Comparison of ENCODE assay signal across 14 mouse cellular contexts in genomic region chr4:104218765-104219164, GRCm38 (mm10).
DNase-seq lines count a peak whose midpoint lies in the region; ATAC-seq and TF ChIP-seq lines count a peak whose summit lies in the region.
"Had no signal": no experiment of that assay in that cellular context is flagged by ENCODE, and none has a peak within 500 bp of the region (broad histone marks: within the 10 kb centered on the region; RNA-seq: fewer than 3 reads in every experiment).

No protein-coding gene starts in this region.

- no peak overlapping the region for H3K27ac ChIP-seq in intestine, embryonic 15.5 days
- H3K27ac ChIP-seq in intestine, postnatal 0 days (ENCODE audit: low read depth, low read length) = no peak overlapping the region
- H3K27ac ChIP-seq in midbrain, embryonic 14.5 days (replicated peaks; ENCODE audit: low read depth, low read length) = peak overlapping the region; percentile 34; the same call in 1 of the 2 replicates
- no peak overlapping the region for H3K27ac ChIP-seq in midbrain, embryonic 16.5 days (ENCODE audit: low read length)
- peak overlapping the region; percentile 36; the same call in 1 of the 2 replicates for H3K27ac ChIP-seq in liver, embryonic 16.5 days (ENCODE audit: low read length)
- H3K27ac ChIP-seq: gastrocnemius, adult 2 months; layer of hippocampus, adult 2 months; lung, embryonic 15.5 days had no signal

- H3K4me1 ChIP-seq in intestine, embryonic 15.5 days (replicated peaks) = no peaks in the 10 kb centered on the region
- H3K4me1 ChIP-seq in intestine, postnatal 0 days (replicated peaks; ENCODE audit: control insufficient read depth, insufficient read depth, low read length) = no peaks in the 10 kb centered on the region
- peaks cover 20% of the 10 kb centered on the region for H3K4me1 ChIP-seq in midbrain, embryonic 14.5 days (ENCODE audit: control insufficient read depth, insufficient read depth, low read length)
- peaks cover 26% of the 10 kb centered on the region for H3K4me1 ChIP-seq in midbrain, embryonic 16.5 days (ENCODE audit: control insufficient read depth, insufficient read depth, low read length)
- H3K4me1 ChIP-seq in liver, embryonic 16.5 days (ENCODE audit: control insufficient read depth, low read depth, low read length) = no peaks in the 10 kb centered on the region
- H3K4me1 ChIP-seq: lung, embryonic 15.5 days had no signal

- no peak for TF ChIP-seq CTCF in intestine, postnatal 0 days (IDR thresholded peaks at IDR 0.05; ENCODE audit: low read depth)

- H3K9me3 ChIP-seq in intestine, embryonic 15.5 days = no peaks in the 10 kb centered on the region
- H3K9me3 ChIP-seq in intestine, postnatal 0 days (ENCODE audit: control insufficient read depth) = no peaks in the 10 kb centered on the region
- no peaks in the 10 kb centered on the region for H3K9me3 ChIP-seq in midbrain, embryonic 14.5 days (ENCODE audit: control insufficient read depth, low read length)
- H3K9me3 ChIP-seq in midbrain, embryonic 16.5 days (replicated peaks; ENCODE audit: control insufficient read depth, low read length, poor library complexity, severe bottlenecking) = no peaks in the 10 kb centered on the region
- H3K9me3 ChIP-seq in liver, embryonic 16.5 days (replicated peaks; ENCODE audit: control insufficient read depth, low read length) = no peaks in the 10 kb centered on the region
- H3K9me3 ChIP-seq: lung, embryonic 15.5 days had no signal

- H3K36me3 ChIP-seq in intestine, embryonic 15.5 days = no peaks in the 10 kb centered on the region
- no peaks in the 10 kb centered on the region for H3K36me3 ChIP-seq in intestine, postnatal 0 days (ENCODE audit: control insufficient read depth, insufficient read depth)
- no peaks in the 10 kb centered on the region for H3K36me3 ChIP-seq in midbrain, embryonic 14.5 days (ENCODE audit: control insufficient read depth, insufficient read depth, low read length)
- no peaks in the 10 kb centered on the region for H3K36me3 ChIP-seq in midbrain, embryonic 16.5 days (ENCODE audit: control insufficient read depth, insufficient read depth, low read length)
- no peaks in the 10 kb centered on the region for H3K36me3 ChIP-seq in liver, embryonic 16.5 days (ENCODE audit: control insufficient read depth, insufficient read depth)
- H3K36me3 ChIP-seq: lung, embryonic 15.5 days had no signal

- H3K4me2 ChIP-seq in intestine, embryonic 15.5 days (replicated peaks) = no peak overlapping the region
- H3K4me2 ChIP-seq in intestine, postnatal 0 days (replicated peaks; ENCODE audit: low read depth) = no peak overlapping the region
- H3K4me2 ChIP-seq in midbrain, embryonic 14.5 days (ENCODE audit: low read length) = no peak overlapping the region
- H3K4me2 ChIP-seq in midbrain, embryonic 16.5 days (ENCODE audit: low read length) = no peak overlapping the region
- no peak overlapping the region for H3K4me2 ChIP-seq in liver, embryonic 16.5 days (ENCODE audit: low read depth, low read length)
- H3K4me2 ChIP-seq: heart, embryonic 11.5 days; lung, embryonic 15.5 days had no signal

- 57% methylated on average over 6 of the region's 6 CpGs for WGBS in intestine, embryonic 15.5 days
- WGBS in intestine, postnatal 0 days = 44% methylated on average over 6 of the region's 6 CpGs
- WGBS in midbrain, embryonic 14.5 days = 64% methylated on average over 6 of the region's 6 CpGs
- WGBS in midbrain, embryonic 16.5 days = 63% methylated on average over 6 of the region's 6 CpGs
- WGBS in liver, embryonic 16.5 days (ENCODE audit: insufficient replicate concordance) = 50% methylated on average over 6 of the region's 6 CpGs

- no peak overlapping the region for H3K9ac ChIP-seq in intestine, embryonic 15.5 days
- no peak overlapping the region for H3K9ac ChIP-seq in intestine, postnatal 0 days (ENCODE audit: low read depth, low read length)
- no peak overlapping the region for H3K9ac ChIP-seq in midbrain, embryonic 14.5 days (replicated peaks; ENCODE audit: low read length)
- H3K9ac ChIP-seq in midbrain, embryonic 16.5 days (ENCODE audit: low read depth, low read length) = no peak overlapping the region
- H3K9ac ChIP-seq in liver, embryonic 16.5 days (ENCODE audit: low read depth, low read length) = no peak overlapping the region
- H3K9ac ChIP-seq: lung, embryonic 15.5 days had no signal

- DNase-seq in midbrain, embryonic 14.5 days = no peak
- peak; percentile 73 for DNase-seq in kidney, adult 9 months
- DNase-seq in thymus, postnatal 36 days = no peak
- DNase-seq: cerebellum, adult 18-20 months; gastrocnemius, adult 2 months; retina, postnatal 1 day; spleen, adult 18-20 months had no signal

- 0 out of 2 replicates have a peak, but pooled peaks have one; percentile 34 for ATAC-seq in intestine, embryonic 15.5 days
- ATAC-seq in intestine, postnatal 0 days = no peak
- ATAC-seq in midbrain, embryonic 14.5 days (ENCODE audit: low FRiP score, low TSS enrichment) = no peak
- ATAC-seq in midbrain, embryonic 16.5 days = no peak
- ATAC-seq in liver, embryonic 16.5 days (ENCODE audit: low read depth) = peak; percentile 80

- no peaks in the 10 kb centered on the region for H3K27me3 ChIP-seq in intestine, embryonic 15.5 days (replicated peaks)
- H3K27me3 ChIP-seq in intestine, postnatal 0 days (replicated peaks; ENCODE audit: control insufficient read depth, insufficient read depth, low read length) = no peaks in the 10 kb centered on the region
- no peaks in the 10 kb centered on the region for H3K27me3 ChIP-seq in midbrain, embryonic 14.5 days (ENCODE audit: control insufficient read depth, insufficient read depth, low read length)
- no peaks in the 10 kb centered on the region for H3K27me3 ChIP-seq in midbrain, embryonic 16.5 days (ENCODE audit: control insufficient read depth, insufficient read depth, low read depth, low read length)
- H3K27me3 ChIP-seq in liver, embryonic 16.5 days (ENCODE audit: control insufficient read depth, insufficient read depth, low read depth, low read length) = no peaks in the 10 kb centered on the region
- H3K27me3 ChIP-seq: lung, embryonic 15.5 days had no signal

- H3K4me3 ChIP-seq in intestine, embryonic 15.5 days (replicated peaks) = no peak overlapping the region
- no peak overlapping the region for H3K4me3 ChIP-seq in intestine, postnatal 0 days (ENCODE audit: low read depth, low read length)
- no peak overlapping the region for H3K4me3 ChIP-seq in midbrain, embryonic 14.5 days (replicated peaks; ENCODE audit: low read depth, low read length)
- no peak overlapping the region for H3K4me3 ChIP-seq in midbrain, embryonic 16.5 days (ENCODE audit: low read depth, low read length)
- no peak overlapping the region for H3K4me3 ChIP-seq in liver, embryonic 16.5 days (ENCODE audit: low read depth, low read length)
- H3K4me3 ChIP-seq: gastrocnemius, adult 2 months; layer of hippocampus, adult 2 months; lung, embryonic 15.5 days had no signal

Comparison
In these comparisons a context has a peak if more than half of its experiments do, and no peak if none do; other contexts are left out.
1. ATAC-seq: peak in intestine, embryonic 15.5 days (single experiment) and liver, embryonic 16.5 days (single experiment); none in intestine, postnatal 0 days (single experiment), midbrain, embryonic 14.5 days (single experiment) and midbrain, embryonic 16.5 days (single experiment).
2. H3K27ac ChIP-seq: peak in midbrain, embryonic 14.5 days (single experiment) and liver, embryonic 16.5 days (single experiment); none in intestine, embryonic 15.5 days (single experiment), intestine, postnatal 0 days (single experiment) and midbrain, embryonic 16.5 days (single experiment).